Mouse (Mus musculus) c-Kit-positive CD71-positive TER-119-negative erythroid progenitor cells, embryonic 14.5 days (primary cell): Measurements from ENCODE around the gene Bbs2.

Experiments
- DNase-seq: peaks from one replicate; pipeline ENCODE4 v3.0.0-alpha.2; 2013; ENCODE audit warnings: low read depth

Bbs2 gene

GRCm38 (mm10) chr8:94094281-94094680, 4.4 kb downstream of the Bbs2 start:
- no peak for DNase-seq

GRCm38 (mm10) chr8:94092848-94093247, 5.9 kb downstream of the Bbs2 start:
- no peak for DNase-seq

- no peak for DNase-seq
Observed at GRCm38 (mm10) chr8:94089715-94090114, 9.0 kb downstream of the Bbs2 start.

- DNase-seq = no peak
Observed at GRCm38 (mm10) chr8:94087964-94088363, 10.8 kb downstream of the Bbs2 start.

- DNase-seq = no peak
Observed at GRCm38 (mm10) chr8:94076461-94077192, 22.1 kb downstream of the Bbs2 start.

- DNase-seq = no peak
Observed at GRCm38 (mm10) chr8:94068793-94069192, 29.9 kb downstream of the Bbs2 start.

- no peak for DNase-seq
Observed at GRCm38 (mm10) chr8:94066121-94066863, 32.4 kb downstream of the Bbs2 start.

- DNase-seq = no peak
Observed at GRCm38 (mm10) chr8:94057157-94057854, 41.4 kb downstream of the Bbs2 start.

GRCm38 (mm10) chr8:94052696-94053095, 46.0 kb downstream of the Bbs2 start:
- DNase-seq = no peak

GRCm38 (mm10) chr8:94047845-94048244, 50.9 kb downstream of the Bbs2 start:
- no peak for DNase-seq

- DNase-seq = peak; percentile 24
Observed at GRCm38 (mm10) chr8:94037806-94038205, 60.9 kb downstream of the Bbs2 start.

- peak; percentile 99 for DNase-seq
Observed at GRCm38 (mm10) chr8:94036944-94037524, 61.7 kb downstream of the Bbs2 start, which contains the start of the genes Nudt21 and Ogfod1. Nudt21 (minus strand) TSS chr8:94037031. Ogfod1 (plus strand) TSS chr8:94037198.

GRCm38 (mm10) chr8:94036541-94036940, 62.2 kb downstream of the Bbs2 start:
- peak; percentile 62 for DNase-seq

- DNase-seq = no peak
Observed at GRCm38 (mm10) chr8:94035200-94035599, 63.5 kb downstream of the Bbs2 start.

GRCm38 (mm10) chr8:94033601-94034000, 65.1 kb downstream of the Bbs2 start:
- DNase-seq = no peak

GRCm38 (mm10) chr8:94029701-94030100, 69.0 kb downstream of the Bbs2 start:
- no peak for DNase-seq

GRCm38 (mm10) chr8:94023916-94024315, 74.8 kb downstream of the Bbs2 start:
- DNase-seq = no peak
